Mouse (Mus musculus) A20 (cell line): ENCODE measurements around the gene Ppm1g.
A peak's percentile ranks its signal among the peaks of the same experiment; 100 is the strongest.

Experiments used
- DNase-seq: peaks from one replicate; pipeline ENCODE4 v3.0.0-alpha.2; 2011; ENCODE audit warnings: low read depth, low spot score

The Ppm1g gene

DNA sequence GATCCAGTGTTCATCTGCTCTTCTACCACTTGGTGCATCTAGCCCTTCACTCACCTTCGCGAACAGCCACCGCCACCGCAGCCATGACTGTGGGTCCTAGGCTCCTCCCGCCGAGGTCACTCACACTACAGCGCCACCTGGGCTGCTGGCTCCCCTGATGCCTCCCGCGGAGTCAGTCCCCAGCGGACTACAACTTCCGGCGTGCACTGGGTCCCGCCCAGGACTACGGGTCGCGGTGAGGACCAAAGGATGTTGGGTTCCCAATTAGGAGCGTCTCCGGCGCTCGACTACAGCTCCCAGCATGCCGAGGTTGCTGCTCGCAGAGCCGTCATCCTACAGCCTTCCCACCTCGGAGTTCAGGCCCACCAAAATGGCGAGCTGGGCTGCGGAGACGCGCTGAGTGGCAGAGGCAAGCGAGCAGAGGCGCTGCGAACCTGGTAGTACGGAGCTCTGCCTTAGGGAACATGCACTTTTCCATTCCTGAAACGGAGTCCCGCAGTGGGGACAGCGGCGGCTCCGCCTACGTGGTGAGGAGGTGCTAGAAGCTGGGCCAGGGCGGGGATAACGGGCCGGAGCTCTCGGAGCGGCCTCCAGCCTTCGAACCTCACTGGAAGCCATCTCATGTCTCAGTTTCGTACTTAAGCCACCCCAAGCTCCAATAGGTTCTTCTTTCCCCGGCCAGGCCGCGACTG, 27.4 kb downstream of the Ppm1g start, which contains the start of the genes Snx17 and Eif2b4:
TSS of gene Snx17 (plus strand) at position 289 of the 692 bp plus-strand sequence.
TSS of gene Eif2b4 (minus strand) at position 492 of the 692 bp plus-strand sequence.
- DNase-seq, result peak; percentile 99

DNA sequence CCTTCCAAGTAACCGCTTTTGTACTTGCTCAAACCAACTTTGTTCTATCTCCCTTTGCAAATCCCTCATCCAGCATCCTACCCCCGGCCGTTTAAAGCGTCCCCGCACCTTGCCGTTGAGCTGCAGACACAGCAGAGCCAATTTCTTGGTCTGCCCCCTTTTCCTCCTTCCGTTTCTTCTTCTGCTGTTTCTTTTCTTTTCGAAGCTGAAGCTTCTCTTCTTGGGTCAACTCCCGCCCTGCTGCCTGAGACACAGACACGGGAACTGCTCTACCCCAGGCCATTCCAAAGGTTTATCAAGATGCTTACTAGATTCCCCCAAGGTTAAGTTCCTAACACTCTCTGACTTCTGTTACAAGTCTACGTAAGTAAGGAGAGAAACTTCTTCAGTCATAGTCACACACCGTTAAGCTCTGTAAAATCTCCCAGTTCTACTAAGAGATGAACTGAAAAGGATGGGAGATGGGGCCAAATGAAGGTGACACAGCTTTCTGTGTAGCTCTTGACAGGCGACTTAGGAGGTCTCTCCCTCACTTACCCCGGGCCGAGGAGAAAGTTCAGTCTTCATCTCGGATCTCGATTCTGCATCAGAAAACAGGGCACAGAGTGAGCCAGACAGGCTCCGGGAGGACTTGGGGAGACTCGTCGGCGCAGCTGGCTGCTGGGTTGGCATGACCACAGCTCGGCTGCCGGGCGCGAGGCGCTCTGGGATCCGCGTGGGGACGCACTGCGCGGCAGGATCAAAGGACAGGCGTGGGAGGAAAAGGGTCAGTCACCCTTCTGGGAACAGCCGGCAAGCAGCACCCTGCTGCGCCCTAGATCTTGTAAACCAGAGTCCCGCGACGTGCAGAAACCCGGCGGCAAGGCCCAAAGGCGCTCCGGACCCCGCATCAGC, 28.2 kb downstream of the Ppm1g start:
- no peak for DNase-seq

DNA sequence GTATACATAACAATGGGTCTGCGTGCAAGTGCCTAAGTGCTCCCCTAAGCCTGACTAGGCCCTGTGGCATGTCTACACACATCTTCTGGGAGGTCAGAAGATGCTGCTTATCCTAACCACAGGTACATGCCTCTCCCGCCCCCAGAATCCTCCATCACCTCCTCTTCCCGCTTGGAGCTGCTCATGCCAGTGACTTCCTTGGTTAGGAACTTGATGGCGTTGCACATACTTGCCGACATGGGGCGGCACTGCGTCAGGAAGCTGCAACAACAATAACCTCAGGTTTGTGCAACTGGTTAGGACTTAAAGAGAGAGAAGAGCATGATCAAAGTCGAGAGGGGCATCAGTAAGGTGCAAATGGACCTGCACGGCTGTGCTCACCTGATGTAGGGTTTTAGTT, 30.3 kb downstream of the Ppm1g start:
- no peak for DNase-seq

DNA sequence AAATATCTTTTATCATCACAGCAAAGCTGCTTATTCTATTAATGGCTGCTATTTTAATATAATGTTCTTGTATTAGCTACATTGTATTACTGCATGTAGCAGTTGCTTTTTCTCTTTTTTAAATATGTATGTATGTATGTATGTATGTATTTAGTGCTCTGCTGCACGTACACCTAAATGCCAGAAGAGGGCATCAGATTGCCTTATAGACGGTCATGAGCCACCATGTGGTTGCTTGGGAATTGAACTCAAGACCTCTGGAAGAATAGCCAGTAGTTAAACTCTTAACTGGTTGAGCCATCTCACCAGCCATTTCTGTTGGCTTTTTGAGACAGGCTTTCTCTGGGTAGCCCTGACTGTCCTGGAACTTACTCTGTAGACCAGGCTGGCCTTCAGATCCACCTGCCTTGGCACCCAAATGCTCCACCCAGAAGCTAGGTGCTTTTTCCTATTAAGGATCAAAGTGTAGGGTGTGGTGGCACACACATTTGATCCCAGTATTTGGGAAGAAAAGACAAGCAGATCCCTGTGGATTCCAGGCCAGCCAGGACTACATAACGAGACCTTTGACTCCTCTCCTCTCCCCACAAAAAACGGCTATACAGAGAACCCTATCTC, 32.2 kb downstream of the Ppm1g start:
- peak; percentile 60 for DNase-seq

DNA sequence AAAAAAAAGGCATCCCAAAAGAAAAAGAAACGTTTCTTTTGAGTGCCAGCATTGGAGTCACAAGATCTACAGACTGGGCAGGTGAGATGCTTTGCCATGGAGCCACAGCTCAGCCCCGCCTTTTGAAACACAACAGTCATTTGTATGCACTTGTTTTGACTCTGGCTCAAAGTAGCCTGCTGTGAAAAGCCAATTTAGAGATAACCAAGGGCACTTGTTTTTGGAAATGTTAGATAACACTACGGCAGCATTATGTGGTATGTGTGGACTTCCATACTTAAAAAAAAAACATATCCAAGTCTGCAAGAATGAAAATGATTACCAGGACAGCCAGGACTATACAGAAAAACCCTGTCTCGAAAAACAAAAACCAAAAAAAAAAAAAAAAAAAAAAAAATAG, 36.8 kb downstream of the Ppm1g start:
- no peak for DNase-seq

DNA sequence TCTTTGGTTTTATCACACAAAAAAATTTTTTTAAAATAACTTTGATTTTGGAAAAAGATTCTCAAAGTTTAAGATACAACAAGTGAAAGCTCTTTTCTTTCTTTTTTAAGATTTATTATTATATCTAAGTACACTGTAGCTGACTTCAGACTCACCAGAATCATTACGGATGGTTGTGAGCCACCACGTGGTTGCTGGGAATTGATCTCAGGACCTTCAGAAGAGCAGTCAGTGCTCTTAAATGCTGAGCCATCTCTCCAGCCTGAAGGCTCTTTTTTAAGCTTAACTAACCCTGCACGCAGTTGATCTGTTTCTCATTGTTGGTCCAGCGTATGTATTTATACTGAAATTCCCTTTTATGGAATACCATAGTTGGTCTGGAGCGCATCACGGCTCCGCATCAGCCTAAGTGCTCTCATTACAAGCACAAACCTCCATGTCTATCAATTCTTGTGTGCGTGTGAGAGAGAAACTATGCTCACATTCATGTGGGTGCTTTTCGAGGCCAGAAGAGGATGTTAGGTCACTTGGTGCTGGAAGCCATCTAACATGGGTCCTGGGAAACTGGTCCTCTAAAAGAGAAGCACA, 39.2 kb downstream of the Ppm1g start:
- DNase-seq, result no peak

DNA sequence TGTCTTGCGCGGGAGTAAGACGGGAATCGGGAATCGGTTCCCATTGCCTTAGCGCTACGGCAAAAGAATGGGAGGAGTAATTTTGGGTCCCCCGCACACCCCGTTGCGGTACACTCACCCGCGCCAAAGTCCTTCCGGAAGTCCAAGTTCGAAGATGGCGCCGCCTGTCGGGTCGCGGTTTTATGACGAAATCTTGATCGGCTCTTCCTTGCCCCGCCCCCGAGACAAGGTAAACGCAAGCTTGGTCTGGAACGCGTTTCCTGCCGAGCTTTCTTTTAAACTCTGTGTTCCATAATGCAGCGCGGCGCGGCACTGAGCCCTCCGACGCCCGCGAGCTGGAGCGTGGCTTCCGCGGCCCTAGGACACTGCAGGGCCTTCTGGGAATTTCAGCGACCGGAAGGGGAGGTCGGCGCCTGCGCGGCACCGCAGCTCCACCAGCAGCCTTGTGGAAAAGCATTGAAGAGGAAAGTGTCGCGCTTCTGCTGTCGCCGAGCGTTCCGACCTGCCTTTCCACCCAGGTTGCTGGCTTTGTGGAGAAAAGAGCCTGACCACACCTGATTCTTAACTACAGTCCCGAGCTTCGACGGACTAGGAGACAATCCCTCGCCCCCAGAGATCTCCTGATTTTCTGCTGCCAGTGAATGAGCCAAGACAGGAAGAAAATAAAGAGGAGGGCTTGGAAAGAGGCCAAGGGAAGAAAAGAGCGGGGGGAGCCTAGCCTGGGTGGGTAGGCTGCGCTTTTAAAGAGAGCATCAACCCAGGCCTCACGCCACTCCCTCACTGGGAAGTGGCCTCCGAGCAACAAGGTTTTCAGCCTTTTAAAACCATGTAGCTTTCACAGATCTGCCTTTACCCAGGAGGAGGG, 40.5 kb downstream of the Ppm1g start, which contains the start of the genes Gm29609 and Gtf3c2:
TSS of gene Gm29609 (minus strand) at position 146 of the 865 bp plus-strand sequence.
TSS of gene Gtf3c2 (minus strand) at position 379 of the 865 bp plus-strand sequence.
- DNase-seq, result peak; percentile 96

DNA sequence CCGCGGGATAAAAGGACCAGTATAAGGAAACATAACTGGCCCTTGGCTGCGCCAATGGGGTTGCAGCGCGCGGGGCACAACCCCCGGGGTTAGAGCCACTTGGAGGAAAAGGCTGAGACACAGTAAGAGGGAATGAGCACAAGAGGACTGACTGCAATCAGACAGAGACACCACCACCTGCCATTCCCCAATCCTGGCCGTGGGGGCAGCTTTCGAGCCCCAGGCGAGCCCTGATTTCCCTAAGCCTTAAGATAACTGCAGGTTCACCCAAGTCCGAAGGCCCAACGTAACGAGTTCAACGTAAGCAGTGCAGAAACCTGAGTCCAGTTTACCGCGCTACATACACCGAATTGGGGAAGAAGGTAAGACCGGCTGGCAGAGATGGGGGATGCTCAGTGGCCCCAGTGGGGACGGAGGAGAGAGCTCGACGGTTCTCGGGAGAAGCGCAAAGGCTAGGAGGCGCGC, 41.2 kb downstream of the Ppm1g start:
- DNase-seq, result peak; percentile 70

DNA sequence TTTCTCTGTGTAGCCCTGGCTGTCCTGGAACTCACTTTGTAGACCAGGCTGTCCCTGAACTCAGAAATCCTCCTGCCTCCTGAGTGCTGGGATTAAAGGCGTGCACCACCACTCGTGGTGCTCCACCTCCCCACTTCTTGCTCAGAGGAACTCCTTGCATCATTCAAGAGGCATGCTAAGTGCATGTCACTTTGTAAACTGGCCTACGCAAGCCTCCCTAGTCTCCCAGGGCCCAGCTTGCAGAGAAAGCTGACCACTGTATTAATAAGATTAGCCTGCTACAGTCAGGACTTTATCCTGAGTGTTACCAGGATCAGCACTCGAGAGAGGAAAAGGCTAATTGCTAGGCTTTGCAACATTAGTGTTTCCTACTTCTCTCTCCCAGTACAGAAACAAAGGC, 51.9 kb downstream of the Ppm1g start:
- DNase-seq, result no peak

DNA sequence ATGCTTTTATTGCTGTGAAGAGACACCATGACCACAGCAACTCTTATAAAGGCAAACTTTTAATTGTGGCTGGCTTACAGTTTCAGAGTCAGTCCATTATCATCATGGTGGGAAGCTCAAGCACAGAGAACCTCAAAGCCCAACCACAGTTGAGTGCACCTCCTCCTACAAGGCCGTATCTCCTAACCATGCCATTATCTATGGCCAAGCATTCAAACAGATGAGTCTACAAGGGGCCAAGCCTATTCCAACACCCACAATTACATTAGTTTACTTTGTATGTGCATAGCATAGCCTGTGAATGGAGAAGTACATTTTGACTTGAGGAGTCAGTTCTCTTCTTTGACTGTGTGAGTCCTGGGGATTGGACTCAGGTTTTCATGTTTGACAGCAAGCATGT, 55.6 kb downstream of the Ppm1g start:
- DNase-seq, result no peak

DNA sequence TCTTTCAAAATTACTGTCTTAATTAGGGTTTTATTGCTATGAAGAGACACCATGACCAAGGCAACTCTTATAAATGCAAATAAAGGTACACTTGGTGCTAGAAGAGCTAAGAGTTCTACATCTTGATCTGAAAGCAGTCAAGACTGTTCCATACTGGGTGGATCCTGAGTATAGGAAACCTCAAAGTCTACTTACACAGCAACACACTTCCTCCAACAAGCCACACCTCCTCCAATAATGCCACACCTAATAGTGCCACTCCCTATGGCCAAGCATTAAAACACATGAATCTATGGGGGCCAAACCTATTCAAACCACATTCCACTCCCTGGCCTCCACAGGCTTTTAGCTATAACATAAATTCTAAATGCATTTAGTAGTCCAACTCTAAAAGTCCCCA, 58.0 kb downstream of the Ppm1g start:
- DNase-seq, result no peak

DNA sequence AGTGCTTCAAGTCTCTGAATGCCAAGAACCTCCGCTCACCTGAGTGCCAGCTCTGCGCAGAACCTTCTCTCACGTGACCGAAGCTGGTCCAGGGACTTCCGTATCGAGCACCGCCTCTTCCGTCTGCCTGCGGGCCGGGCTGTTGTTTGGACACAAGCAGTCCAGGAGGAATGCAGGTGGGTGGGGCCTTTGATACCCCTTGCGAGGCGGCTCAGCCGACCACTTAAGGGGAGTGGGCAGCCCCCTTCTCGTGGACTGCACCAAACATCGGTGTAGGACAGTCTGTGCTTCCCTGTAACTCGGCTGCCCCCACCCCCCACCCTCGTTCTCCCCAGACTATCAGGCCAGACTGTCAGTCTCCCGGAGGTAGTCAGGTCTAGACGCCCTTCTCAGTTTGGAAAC, 66.3 kb downstream of the Ppm1g start, which contains the start of gene Mpv17:
TSS of gene Mpv17 (minus strand) at position 100 of the 402 bp plus-strand sequence.
- DNase-seq, result peak; percentile 89

DNA sequence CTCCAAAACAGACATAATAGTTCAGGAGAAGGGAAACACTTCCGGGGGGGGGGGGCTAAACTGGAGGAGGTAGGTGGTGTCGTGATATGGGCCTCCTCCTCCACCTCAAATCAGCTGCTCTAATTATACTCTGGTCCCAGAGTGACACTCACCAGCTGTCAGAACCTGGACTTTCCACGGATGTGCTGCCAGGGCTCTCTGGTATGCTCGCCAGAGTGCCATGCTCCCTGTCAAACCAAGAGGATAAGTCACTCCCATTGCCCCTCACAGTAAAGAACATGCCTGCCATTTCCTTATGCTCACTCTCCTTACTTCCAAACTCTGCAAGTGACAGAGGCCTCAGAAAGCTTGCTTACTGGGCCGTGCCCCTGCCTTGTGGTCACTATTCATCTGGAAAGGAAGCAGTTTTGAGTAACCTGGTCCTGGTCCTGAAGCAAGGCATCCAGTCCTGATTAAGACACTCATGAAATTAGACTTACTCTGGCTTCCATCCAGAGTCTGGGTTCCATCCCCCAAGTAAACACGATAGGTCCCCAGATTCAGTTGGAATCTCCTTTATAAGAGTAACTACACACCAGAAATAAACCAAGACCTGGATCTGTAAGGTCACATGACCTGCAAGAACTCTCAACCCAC, 66.9 kb downstream of the Ppm1g start:
- DNase-seq, result no peak
